Mouse (Mus musculus) frontal cortex, postnatal 10 days (tissue): ENCODE measurements around the gene Hcn2.

ENCODE experiments used
- DNase-seq, 2 experiments: peaks; one replicate each; pipeline ENCODE4 v3.0.0; 2022; ENCODE audit warnings: low spot score in 2 of 2, mixed read lengths in 1 of 2

Hcn2 gene

DNA sequence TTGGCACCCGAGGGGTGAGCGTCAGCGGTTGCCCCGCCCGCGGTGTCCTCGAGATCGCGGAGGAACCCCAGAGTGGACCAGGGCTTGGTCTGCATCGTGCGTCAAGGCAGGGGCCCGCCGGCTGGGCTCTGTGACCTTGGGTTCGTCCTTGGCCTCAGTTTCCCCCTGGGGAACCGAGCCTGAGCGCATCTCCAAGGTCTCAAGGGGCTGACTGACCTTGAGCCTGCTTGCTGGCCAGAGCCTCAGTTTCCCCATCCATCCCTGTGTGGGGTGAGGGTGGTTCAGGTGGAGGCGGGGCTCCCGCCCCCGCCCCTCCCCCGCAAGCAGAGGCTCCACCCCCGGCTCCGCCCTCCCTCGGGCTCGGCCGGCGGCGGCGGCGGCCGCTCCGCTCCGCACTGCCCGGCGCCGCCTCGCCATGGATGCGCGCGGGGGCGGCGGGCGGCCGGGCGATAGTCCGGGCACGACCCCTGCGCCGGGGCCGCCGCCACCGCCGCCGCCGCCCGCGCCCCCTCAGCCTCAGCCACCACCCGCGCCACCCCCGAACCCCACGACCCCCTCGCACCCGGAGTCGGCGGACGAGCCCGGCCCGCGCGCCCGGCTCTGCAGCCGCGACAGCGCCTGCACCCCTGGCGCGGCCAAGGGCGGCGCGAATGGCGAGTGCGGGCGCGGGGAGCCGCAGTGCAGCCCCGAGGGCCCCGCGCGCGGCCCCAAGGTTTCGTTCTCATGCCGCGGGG is at the start of gene Hcn2:
Hcn2 (plus strand) TSS at position 381 of the 734 bp plus-strand sequence.
- DNase-seq: no peak

- no peak for DNase-seq
These were observed 48.4 kb upstream of the Hcn2 start for GRCm38 (mm10) chr10:79668076-79668475.

- DNase-seq: peak; percentile 89 to 90
These were observed 47.5 kb upstream of the Hcn2 start, which contains the start of gene Tpgs1 for GRCm38 (mm10) chr10:79668771-79669575. Gene Tpgs1 (plus strand): TSS chr10:79669369.

DNA sequence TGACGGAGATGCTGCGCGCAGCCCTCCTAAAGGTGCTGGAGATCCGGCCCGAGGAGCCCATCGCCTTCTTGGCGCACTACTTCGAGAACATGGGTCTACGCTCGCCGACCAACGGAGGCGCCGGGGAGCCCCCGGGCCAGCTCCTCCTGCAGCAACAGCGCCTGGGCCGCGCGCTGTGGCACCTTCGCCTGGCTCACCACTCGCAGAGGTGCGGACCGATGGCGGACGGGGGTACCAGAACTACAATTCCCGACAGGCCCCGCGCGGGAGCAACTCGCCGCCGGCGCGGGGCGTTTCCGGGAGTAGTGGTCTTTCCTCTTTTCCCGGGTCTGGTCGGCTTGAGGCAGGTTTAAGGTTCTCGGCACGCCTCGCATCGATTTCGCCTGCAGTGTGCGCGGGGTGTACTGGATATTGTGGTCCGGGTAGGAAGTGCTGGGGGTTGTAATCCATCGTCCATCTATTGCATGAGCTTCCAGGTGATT is 46.8 kb upstream of the Hcn2 start:
- DNase-seq: peak; percentile 76 to 83

GRCm38 (mm10) chr10:79670071-79670888 is 46.2 kb upstream of the Hcn2 start:
- peak in 1 of 2 experiments; percentile 38 for DNase-seq

DNA sequence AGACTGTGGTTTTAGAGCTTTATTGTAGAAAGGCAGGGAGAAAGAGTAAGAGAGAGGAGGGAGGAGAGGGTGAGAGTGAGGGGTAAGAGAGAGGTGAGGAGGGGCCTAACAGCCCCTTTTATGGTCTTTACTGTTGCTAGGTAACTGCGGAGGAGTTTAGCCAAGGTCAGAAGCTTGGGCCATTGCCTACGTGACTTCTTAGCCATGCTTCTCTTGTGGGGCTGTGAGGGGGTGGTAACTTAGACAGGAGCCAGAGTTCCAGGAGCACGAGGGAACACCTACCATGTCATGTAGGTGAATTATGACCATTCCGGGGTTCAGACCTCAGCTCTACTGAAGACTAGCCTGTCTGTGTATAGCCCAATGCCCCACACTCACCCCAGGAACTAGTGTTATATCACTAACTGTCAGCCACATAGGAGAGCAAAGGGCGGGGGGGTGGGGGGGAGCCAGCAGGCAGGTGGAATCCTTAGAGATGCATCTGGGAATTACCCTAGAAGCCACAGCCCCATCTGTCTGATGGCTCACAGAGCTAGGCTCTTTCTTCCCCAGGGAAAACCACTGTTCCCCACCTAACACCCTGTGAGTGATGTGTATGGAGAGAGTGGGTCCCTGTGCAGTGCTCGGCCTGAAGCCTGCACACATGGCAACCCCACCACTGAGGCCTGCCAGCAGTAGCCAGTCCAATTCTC is 44.9 kb upstream of the Hcn2 start:
- DNase-seq: no peak

GRCm38 (mm10) chr10:79672088-79672455 is 44.4 kb upstream of the Hcn2 start:
- no peak for DNase-seq

DNA sequence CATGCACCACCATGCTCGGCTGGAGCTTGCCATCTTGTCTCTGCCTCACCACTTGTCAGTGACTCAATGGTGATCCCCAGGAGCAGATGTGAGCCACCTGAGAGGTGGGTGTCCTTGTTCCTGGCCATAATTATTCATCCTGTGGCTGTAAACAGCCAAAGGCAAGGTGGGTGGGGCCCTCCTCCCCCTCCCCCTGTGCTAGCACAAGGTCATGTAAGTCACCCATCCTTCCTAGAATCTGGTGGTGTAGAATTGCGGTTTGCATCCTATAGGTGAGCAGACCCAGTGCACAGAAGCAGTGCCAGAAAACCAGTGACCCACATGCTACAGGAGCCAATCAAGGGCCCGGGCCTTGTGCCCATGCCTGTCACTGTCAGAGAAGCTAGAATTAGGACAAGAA is 43.4 kb upstream of the Hcn2 start:
- DNase-seq: no peak

DNA sequence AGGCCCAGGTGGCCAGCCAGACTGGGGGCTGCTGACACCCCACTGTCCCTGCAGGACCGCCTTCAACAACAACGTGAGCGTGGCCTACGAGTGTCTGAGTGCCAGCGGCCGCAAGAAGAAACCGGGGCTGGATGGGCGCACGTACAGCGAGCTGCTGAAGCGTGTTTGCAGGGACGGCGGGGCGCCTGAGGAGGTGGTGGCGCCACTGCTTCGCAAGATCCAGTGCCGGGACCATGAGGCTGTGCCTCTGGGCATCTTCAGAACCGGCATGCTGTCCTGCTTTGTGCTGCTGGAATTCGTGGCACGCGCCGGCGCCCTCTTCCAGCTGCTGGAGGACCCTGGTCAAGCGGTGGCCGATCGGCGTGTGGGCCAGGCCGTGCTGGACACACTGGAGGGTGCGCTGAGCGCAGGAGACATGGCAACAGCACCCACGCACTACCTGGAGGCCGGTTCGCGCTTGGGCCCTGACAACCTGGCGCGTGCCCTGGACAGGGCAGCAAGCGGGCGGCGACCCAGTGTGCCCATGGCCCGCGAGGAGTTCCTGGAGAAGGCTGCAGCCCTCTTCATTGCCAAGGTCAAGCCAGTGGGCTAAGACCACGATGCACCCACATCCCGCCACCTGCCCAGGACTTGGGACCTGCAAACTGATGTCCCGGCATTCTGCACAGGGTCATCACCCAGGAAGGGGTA is 40.9 kb upstream of the Hcn2 start:
- no peak for DNase-seq

- peak in 1 of 2 experiments; percentile 54 for DNase-seq
These were observed 35.6 kb upstream of the Hcn2 start for GRCm38 (mm10) chr10:79680606-79681495.

- peak; percentile 99 to 100 for DNase-seq
These were observed 34.7 kb upstream of the Hcn2 start, which contains the start of gene Cdc34 for GRCm38 (mm10) chr10:79681591-79682245. Gene Cdc34 (plus strand): TSS chr10:79682195.

GRCm38 (mm10) chr10:79682551-79682915 is 33.9 kb upstream of the Hcn2 start:
- DNase-seq: peak in 1 of 2 experiments; percentile 40

DNA sequence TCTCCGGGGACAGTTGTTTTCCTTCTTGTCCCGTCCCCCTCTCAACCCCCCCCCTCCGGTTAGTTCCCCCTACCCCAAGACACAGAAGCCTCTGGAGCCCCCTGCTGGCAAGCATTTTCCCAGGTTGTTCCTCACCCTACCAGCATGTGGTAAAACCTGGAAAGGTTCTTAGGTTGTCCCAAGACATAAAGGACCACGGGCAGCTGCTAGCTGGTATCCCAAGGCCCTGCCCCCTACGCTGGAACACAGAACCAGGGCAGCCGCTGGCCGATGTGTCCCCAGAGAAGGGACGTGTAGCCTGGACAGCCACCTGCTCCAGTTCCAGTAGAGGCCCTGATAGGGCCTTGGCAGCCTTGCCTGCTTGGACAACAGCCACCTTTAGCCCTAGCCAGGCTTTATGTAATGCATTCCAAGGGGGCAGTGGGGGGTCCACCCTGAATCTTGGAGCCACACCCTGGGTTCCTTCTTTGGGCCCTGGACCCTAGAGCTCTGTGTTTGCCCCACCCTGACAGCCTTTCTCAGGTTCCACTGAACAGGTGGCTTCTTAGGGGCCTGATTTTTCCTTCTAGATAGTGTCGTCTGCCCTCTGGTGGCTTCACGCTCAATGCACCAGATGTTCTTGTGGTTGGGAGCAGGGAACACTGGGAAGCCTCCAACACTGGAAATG is 33.4 kb upstream of the Hcn2 start:
- peak in 1 of 2 experiments; percentile 60 for DNase-seq

GRCm38 (mm10) chr10:79683726-79684640 is 32.5 kb upstream of the Hcn2 start:
- DNase-seq: no peak

- DNase-seq: no peak
These were observed 31.4 kb upstream of the Hcn2 start for GRCm38 (mm10) chr10:79684770-79685600.

DNA sequence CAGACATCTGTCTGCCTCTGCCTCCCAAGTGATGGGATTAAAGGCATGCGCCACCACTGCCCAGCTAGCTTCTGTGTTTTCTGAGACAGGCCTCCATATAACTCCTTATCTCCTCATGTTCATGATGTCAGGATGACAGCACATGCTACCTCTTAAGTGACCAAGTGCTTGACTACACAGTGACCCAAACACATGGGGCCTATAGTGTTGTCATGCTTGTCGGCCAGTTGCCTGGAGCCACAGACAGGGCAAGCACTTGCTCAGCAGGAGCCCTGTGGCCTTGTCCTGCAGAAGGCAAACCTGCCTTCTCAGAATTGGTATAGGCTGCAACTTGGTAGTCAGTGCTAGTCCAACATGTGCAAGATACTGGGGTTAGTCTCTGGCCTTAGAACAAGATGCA is 30.2 kb upstream of the Hcn2 start:
- no peak for DNase-seq

DNA sequence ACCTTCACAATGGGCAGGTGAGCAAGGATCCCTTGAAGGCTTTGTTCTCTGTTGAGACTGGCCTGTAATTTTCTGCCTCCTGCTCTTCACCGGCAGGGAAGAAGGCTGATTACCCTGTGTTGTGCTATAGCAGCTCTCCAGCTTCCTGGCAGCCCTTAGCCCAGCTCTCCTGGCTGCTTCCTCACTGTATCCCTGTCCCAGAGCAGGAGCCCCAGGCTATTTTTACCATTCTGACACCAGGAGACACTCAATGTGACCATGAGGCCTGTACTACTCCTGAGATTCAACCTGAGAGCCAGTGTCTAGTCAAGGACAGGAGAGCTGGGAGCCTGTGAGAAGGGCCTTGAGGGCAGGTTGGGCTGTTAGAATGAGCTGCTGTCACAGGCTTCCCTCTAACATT is 29.7 kb upstream of the Hcn2 start:
- DNase-seq: no peak
